Mouse (Mus musculus) embryo, embryonic 10.5 days (tissue): ENCODE measurements at regions not wholly inside any gene's neighbourhood (a gene's known extent, or its start where the extent isn't known, plus 50 kb on each side); places are given as distances from the start of the nearest gene placed in this dataset.

Experiments used
- DNase-seq: peaks from one replicate; pipeline ENCODE4 v3.0.0-alpha.2; 2015; ENCODE audit warnings: low spot score

DNA sequence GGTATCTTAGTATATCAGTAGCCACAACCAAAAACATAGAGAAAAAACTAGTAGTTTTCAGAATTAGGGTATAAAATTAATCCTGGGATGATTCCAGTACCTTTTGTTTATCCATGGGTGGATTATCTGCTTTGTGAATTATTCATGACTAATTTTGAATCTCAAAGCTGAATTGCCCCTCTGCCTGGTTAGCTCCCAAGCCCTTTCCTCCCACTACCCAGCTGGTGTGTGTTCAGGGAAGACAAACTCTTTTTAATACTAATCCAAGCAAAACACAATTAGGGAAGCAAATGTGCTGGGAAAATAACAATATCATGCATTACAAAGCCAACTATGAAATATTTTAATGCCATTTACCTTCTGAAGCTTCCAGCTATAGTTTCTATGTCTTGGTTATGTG, 347.4 kb downstream of the Gm43517 start:
- DNase-seq = no peak

DNA sequence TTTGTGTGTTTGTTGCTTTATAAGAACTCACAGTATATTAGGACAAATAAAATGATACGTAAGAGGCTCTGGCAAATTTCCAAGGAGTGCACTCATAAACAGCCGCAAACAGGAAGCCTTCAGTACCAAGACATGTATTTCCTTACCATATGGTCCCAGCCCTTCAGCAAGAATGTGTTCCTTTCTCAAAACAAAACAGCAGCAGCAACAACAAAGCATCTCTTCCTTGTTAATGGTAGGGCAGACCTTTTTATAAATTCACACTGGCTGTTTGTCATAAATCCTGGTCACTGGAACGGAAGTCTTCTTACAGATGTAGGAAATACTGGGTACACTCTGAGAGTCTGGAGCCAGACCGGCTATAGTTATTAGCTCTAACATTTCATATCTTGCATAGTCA, 352.1 kb downstream of the Gm43517 start:
- no peak for DNase-seq

DNA sequence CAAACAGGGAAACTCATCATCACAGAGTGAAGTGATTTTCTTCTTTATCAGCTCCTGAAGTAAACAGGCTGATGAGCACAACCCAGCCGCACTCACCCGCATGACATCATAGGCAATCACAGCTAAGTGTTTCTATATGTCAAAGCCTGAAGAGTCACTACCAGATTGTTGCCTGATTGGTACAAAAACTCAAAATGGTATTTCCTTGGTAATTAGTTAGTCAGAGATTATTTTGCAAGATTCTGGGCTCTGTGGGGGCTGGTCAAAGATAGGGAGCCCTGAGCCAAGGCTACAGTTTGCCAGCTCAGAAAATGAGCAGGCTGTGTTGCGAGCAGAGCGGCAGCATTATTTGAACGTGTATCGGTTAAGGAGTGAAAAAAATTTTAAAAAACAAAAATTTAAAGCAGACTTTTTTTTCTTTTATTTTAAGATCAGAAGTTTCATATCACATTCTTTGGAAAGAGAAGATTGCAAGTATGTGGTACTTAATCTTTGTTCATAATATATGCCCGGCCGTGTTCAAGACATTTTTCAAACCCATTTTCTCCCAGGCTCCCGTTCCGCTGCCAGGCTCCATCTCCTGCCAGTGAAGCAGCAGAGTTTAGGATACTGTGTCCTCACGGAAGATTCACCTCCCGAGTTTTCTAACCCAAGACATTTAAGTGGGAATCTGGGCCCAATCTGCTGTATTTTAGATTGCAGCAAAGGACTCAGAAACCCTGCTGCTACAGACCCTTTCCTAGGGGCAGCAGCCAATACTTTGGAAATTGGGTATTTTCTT, 355.2 kb downstream of the Gm43517 start:
- DNase-seq = no peak

DNA sequence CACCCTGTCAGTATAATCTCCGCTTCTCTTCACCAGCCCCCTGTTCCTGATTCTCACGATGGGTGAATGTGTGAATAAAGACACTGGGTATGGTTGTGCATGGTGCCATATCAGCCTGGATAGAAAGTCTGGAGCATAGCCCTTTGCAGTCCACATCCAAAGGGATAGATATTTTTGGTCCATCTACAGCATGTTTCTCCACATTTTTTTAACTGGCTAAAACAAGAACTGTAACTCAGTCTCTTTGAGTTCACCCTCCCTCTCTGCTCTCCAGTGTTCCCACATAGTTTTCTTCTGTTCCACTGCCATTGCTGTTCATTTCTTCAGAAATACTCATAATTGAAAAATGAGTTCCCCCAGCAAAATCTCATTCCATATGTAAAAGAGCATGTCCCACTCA, 358.4 kb downstream of the Gm43517 start:
- DNase-seq = no peak

DNA sequence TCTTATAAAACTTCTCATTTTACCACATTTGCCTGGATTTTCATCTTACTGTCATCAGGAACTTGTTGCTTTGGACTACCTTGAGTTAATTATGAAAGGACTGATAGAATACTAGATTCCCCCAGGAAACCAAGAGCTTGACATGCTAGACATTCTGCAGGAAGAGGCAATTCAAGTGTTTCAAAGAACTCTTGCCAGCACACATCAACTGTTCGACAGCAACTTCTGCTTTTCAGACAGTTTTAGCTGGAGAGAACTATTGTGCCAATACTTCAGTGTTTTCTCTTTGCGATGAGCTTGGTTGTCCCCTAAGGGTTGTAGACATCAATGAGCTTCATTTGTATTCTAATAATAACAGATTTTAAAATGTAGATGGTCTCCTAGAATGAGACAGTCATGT, 362.1 kb downstream of the Gm43517 start:
- DNase-seq = no peak

DNA sequence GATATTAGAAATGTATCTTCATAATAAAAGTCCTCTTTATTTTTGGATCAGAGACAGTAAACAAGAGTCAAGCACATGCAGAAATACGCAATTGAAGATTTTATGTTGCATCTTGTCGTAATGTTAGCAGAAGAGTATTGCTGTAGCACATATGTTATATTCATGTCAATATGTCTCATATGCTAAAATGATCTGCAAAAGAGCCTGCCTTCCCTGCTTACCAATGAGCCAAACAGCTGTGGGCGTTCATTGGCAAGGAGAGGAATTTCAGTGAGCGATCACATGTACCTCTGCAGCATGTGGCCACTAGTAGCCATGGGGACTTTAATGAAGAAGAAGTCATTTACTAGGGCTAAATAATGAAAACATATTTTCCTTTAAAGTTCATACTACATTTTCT, 373.4 kb downstream of the Gm43517 start:
- no peak for DNase-seq

DNA sequence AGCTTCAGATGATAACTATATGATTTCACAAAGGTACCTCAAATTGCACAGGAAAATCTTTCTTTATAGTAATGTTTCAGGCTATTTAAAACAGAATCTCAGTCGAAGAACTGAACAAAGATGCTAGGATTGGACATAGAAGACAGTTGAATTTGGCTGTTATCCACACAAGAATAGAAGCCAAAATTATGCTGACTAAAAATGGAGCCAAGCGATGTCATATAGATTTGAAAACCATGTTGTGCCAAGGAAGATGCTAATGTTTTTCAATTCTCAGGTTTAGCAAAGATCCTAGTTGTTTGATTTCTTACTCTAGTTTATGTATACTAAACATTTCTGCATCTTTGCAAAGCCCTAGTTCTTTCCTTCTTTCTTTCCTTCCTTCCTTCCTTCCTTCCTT, 379.6 kb downstream of the Gm43517 start:
- no peak for DNase-seq

DNA sequence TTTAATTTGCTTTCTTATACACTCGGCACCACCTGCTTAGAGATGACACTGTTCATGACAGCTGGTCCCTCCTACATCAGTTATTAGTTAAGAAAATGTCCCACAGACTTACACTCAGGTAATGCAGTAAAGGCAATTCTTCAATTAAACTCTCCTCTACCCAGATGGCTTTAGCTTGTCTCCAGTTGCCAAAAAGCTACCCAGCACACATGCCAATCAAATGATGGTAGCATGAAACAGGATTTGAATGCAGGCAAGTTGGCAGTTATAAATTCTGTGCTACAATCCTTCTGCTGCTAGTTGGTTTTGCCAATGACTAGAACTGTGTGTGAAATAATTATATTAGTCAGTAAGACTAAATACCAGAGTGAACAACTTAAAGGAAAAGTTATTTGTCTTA, 423.4 kb downstream of the Gm43517 start:
- DNase-seq = no peak

DNA sequence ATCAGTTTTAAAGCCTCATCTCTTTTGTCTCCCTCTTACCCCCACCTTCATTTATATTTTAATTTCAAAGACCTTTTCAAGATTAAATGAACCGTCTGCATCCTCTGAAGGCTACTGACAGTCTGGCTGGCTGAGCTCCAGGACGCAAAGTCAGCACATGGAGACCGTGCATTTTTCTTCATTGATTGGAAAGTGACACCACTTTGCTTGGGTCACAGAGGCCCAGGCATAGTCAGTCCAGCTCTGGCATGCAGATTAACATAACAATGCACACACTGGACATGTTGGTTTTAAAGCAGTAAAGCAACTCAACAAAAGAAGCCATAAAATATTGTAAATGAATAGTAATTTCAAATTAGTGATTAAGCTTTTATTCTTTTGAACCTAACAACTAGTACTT, 429.7 kb downstream of the Gm43517 start:
- DNase-seq = peak; percentile 45

DNA sequence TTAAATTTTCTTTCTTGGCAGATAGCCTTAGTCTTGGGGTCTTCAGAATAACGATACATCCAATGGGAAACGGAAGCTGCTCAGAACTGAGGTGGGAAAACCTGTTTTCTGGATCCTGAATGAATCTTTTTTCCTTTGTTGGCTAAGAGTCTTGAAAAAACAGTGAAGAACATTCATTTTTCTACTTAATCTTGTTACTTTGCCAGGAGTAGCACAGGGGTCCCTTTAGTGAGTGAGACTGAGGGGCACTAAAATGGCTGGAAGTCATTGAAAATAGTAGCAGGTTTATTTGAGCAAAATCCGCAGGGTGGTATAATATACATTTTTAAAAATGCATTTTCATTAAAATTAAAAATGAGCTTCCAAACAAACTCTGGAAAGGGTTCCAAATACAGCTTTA, 442.8 kb downstream of the Gm43517 start:
- DNase-seq = no peak

DNA sequence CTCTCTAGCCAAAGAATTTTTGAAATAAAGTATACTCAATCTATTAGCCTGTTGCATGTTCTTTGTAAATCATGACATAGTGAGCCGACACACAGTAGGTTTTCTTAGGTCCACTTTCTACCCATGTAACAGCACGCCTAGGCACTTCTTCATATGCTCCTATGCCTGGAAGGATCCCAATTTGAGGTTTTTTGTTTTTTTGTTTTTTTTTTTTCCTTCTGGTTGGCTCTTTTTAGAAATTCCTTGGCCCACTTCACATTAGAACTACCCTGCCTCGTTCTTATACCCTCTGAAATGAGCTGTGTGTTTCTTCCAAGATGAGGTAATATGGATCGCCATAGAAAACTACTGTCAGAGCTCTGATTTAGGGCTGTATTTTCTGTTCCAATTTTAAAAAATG, 443.6 kb downstream of the Gm43517 start:
- no peak for DNase-seq

DNA sequence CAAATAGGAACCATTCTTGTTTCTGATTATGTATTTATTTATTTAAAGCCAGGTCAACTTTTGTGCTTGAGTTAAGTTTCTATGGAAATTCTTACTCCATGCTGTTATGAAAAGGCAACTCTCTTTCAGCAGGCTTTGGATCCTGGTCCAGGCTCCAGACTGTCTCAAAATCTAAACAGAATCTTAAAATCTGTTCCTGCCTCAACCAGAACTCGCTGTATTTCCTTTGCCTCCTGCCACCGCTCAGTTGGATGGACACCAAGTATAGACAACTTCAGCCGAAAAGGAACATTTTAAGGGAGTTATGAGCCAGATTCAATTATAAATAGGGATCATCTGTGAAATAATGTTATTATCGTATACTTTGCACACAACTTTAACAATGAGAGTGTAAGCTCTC, 445.7 kb downstream of the Gm43517 start:
- no peak for DNase-seq

DNA sequence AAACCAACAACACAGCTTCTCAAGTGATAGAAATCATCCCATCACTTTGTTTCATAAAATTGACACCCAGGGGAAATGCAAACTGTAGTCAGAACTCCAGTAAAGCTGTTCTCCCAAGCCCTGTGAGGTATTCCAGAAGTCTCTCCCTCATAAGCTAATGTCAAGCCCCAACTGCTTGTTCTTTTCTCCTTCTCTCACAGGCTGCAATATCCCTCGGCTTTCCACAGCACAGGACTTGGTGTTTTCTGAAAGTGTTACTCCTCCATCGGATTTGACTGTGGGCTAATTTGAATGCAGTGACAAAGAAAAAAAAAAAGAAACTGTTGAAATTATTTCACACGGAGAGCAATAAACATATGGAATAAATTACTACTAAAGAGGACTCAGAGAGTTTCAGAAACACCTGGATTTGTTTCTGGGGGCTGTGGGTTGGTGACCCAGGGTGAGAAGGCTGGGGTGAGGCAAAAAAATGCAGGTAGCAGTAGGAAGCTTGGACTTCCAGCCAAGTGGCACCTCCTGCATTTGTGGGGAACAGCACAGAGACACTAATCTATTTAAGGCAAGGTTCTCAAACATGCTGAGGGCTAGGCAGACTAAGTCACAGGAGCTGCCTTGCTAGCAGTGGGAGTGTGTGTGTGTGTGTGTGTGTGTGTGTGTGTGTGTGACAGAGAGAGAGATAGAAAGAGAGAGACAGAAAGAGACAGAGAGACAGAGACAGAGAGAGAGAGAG, 447.3 kb downstream of the Gm43517 start:
- DNase-seq = no peak

DNA sequence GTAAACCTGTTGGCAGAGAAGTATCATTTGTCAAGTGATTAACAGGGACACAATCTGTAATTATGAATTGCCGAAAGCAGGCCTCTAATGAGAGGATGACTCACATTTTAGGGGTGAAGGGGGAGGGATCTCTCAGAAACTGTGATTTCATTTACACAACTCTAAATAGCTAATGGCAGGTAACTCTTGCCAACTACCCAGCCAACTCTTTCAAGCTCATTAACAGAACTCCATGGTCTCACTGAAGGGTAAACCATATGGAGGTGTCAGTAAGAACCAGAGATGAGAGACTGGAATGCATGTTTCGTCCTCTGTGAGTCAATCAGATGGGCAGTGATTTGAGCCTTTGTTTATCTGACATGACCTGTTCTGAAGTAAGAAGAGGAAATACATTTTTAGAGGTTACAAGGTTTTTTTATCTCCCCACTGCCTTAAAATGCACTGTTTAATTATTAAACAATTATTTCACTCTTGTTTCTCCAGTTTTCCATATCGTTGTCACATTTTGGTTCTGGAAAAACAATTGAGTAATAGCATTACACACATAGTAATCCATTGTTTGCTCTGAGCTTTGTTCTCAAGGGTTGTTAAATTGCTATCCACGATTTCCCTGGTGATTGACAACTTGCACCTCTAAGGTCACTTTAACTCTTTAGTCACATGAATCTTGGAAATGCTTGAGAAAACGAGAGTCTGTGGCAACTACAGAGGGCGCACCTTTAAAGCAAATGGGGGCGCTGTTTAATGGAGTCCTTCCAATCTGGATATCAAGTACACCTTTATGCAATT, 451.5 kb downstream of the Gm43517 start:
- no peak for DNase-seq

DNA sequence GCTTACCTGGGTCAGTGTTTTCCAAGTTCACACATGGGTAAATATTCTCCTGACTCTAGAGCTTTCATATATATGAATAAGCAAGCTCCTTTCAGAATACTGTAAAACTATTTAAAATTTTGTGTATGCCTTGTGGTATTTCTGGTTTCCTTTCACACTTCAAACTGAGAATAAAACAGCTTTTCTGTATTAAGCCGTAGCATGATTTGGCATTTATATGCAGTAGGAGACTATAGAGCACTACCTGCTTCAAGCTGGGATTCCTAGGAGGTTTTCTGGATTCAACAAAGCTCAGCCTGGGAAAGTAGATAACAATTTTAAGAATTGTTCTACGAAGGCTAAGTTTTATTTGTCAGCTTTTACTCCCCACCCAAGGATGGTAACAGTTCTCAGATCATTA, 500.5 kb downstream of the Gm43517 start:
- DNase-seq = no peak

DNA sequence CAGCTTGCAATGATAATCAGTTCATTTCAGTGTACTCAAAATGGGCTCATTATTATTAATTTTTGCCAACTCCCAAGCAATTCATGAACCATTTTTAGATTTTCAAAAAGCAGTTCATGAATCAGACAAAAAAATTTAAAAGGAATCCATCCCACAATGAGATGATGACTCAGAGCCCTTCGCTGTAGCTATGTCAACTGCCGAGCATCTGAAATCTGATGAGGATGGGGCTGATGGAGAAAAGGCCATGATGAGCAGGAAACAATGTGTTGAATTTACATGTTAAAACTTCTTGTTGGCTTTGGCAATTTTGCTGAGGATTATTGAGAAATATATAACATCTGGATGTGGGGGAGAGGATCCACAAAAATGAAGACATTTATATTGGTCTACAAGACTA, 502.3 kb downstream of the Gm43517 start:
- DNase-seq = no peak

DNA sequence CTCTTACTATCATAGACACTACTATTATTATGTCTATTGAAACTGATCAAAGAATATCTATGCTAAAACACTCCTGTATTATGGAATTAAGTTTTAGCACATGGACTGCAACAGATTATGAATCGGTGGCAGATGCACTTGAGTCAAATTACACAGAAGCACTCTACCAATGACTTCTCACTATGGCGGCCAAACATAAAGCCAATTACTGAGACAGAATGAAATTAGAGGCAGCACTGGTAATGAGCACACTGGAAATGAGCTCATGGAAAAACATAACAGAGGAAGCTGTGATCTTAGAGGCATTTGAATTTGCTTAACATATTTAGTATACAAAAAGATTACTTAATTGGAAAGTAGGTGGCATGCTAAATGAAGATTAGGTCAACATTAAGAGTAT, 512.8 kb downstream of the Gm43517 start:
- no peak for DNase-seq

DNA sequence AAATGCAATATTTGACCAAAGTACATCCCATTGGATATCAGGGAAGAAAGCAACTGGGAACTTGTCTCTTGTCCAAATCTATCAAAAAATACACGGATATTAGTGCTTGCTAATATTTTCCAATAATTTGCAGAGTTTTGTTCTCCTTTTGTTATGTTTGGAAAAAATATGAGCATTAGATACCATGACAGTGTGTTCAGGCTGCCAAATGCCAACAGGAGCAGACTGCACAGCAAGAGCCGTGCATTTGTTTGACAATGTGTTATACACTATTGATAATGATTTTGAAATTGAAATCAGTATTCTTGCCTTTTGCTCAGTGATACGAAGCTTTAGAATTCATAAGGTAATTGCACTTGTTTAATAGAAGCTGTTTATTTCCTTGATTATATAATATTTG, 530.7 kb downstream of the Gm43517 start:
- no peak for DNase-seq

DNA sequence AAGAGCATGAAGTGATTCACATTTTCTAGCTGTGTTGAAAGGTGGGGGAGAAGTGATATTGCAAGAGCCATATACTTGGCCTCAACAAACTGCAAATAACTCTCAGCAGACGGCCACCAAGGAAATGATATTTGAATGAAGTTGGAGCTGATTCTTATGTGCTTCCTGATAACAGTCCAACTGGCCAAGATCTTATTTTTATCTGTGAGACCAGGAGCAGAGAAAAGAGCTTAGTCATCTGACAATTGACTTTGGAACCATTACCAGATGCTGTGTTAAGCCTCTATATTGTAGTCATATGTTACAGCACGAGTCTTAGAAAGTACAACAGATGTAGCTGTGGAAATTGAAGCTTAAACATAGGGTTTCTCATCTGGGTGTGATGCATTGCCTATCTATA, 536.6 kb downstream of the Gm43517 start:
- no peak for DNase-seq

DNA sequence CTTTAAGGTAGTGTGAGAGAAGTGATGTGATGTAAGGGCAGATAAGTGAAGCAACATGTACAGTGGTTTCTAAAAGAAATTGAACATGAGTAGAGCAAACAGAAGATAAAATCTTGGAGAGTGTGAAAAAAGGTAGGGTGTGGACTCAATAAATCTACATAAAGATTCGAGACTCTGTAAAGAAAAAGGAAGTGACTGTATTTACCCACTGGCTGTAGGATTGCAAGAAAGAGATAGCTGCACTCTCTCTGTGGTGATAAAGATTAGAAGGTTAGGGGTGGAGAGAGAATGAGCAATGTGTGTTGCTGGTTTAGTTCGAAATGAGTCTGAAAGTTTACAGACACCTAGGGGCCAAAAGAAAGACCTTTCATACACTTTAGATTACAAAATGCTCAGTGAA, 555.8 kb downstream of the Gm43517 start:
- no peak for DNase-seq

DNA sequence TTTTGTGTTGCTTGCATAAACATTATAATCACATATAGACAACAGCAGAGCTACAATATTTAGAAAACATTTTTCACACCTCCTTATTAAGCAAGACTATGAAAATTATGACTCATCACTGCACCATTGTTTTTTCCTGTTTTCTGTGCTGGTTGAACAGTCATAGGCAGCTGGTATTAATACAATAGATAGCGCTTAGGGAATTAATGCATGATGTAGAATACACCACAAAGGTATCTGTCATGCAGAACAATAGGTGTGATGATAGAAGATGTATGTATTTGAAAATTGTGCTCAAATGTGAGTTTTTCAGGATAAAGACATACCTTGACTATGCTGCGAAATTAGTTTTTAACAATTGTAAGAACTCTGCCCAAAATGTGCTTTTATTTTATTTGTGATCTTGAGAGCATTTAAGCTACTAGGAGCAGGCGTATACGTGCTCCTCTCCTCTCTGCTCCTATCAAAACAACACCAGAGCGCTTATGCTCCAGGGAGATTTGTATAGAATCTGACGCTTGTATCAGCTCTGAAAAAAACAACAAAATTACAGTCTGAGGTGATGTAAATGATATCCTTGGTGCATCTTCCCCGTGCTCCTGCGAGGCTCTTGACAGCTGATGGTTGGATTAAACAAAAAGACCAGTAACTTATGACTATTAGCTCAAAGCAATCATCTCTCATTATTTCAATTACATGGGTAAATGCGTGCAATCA, 560.1 kb downstream of the Gm43517 start:
- DNase-seq = no peak

DNA sequence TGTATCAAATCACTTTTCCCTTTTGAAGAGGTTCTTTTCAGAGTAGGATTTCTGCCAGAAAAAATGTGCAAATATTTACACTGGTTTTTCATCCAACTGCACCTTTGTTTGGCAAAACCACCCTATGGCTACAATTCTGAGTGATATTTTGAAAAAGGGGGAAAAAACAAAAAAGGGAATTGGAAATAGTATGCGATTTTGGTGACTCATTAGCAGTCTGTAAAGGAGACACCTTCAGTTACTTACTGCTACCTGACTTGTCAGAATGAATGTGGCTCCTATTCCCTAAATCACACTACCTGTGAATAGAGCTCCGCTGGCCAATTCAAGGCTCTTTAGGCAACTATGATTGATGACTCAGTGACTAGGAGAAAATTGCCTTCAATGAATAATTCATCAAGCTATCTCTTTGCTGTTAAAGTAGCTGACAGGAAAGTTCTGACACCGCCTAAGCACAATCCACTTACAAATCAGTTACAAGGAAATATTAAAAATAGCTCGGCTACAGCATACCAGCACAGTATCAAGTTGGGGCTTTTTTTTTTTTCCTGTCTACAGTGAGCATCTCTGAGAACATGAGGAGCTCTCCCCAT, 560.8 kb downstream of the Gm43517 start:
- DNase-seq = peak; percentile 26
